Mouse (Mus musculus) monocyte, adult 2 months (primary cell): ENCODE measurements at regions not wholly inside any gene's neighbourhood (a gene's known extent, or its start where the extent isn't known, plus 50 kb on each side); places are given as distances from the start of the nearest gene placed in this dataset.
A peak's percentile ranks its signal among the peaks of the same experiment; 100 is the strongest.

Experiments
- DNase-seq, 2 experiments: peaks; one replicate each; pipeline ENCODE4 v3.0.0; 2022; ENCODE audit warnings: low spot score in 2 of 2, low read depth in 1 of 2

DNA sequence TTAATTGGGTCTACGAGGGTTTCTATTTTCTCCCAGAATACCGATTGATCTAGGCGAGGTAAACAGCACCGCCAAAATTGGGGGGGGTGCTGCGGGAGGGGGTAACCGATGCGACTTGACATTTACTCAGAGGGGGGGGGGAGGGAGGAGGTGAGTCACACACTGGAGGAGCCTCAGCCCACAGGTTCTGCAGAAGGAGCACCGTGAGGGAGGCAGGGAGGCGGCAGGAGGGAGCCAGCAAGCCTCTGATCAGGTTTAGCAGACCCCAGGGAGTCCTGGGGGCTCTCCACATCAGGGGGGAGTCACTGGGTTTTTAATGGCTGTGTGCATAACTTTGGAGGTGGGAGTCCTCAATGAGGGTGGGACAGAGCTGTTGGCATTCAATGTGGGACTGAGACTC lies 51.3 kb upstream of the Ier5l start:
- DNase-seq = no peak

DNA sequence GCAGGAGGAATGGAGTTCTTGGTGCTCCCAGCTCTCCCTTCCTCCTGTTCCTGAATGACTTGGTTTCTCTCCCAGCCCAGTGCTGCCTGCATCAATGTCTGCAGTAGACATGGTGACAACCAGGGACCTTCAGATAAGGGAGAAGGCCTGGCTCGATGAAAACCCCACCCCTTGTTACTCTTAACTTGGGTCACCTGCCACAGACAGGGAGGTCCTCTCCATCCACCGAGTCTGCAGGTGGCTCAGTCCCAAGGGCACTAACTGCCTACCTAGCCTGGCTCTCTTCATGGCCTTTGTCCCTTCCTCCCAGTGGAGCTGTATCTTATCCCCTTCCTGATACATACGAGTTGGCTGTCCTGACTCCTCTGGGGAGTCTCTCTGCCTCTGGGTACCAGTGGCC lies 51.8 kb upstream of the Ier5l start:
- DNase-seq = no peak

DNA sequence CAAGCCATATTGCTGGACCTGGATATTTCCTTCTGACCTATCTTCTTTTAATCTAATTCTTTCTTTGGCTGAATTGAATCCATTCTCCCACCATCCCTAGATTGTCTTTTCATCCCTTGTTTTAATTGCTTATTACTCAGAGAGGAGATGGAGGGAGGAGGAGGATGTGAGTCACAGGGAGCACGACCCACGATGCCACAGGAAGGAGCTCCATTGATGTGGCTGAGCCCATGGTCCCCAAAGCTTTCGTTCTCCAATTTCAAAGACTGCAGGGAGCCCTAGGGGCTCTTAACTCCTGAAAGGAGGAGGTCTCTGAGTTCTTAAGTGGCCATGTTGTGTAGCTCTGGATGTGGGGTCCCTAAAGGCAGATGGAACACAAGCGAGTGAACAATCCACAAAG lies 53.5 kb upstream of the Ier5l start:
- no peak for DNase-seq

DNA sequence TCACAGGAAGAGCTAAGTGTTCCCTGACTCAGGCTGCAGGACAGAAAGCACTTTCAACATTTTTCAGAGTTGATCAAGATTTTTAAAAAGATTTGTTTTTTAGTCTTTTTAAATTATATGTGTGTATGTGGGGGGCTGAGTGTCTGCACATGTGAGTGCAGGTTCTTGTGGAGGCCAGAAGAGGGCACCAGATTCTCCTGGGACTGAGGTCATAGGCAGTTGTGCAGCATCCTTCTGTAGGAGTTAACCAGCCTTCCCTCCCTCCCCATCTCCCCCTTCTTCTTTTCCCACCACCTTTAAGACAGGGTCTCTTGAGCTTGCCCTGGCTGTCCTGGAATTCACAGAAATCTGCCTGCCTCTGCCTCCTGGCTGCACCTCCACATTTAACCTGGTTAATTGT lies 58.9 kb upstream of the Ier5l start:
- no peak for DNase-seq

DNA sequence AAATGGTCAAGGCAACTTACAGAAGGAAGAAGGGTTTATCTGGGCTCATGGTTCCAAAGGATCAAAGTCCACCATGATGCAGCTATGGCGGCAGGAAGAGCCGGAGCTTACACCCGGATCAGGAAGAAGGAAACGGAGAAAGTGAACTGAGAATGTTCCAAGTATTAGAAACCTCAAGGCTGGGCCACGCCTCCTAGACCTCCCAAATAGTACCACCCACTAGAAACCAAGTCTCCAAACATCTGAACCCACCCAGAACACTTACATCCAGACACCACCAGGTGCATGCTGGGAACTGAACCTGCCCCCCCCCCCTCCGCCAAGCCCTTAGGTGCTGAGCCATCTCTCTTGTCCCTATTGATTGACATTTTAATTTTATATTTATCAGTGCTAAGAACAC lies 59.3 kb upstream of the Ier5l start:
- DNase-seq = no peak

DNA sequence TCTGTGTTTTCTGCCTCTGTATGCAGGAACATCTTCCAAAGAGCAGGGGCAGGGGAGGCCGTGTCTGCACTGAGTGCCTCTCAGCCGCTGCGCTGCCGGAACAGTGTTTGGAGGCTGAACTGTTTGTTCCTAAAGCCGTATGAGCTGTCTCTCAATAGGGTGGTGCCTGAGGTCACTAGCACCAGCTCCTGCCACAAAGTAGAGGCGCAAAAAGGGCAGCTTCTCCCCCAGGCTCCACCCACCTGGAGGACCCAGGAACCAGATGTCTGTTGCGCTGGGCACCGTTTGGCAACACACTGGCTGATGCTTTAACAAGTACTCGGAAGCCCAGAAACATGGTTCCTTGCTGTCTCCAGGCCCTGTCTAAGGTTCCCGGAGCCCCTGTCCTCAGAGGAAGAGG lies 60.4 kb upstream of the Cstad start:
- no peak for DNase-seq

DNA sequence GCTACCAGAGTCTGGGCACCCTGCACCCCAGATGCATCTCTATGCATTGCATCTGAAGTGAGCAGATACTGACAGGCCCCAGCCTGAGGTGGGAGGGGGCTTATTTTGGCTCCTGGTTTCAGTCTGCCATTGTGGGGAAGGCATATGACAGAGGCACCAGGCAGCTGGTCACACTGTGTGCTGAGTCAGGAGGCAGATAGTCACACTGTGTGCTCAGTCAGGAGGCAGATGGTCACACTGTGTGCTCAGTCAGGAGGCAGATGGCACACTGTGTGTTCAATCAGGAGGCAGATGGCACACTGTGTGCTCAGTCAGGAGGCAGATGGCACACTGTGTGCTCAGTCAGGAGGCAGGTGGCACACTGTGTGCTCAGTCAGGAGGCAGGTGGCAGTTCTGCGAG lies 55.5 kb upstream of the Cstad start:
- no peak for DNase-seq

DNA sequence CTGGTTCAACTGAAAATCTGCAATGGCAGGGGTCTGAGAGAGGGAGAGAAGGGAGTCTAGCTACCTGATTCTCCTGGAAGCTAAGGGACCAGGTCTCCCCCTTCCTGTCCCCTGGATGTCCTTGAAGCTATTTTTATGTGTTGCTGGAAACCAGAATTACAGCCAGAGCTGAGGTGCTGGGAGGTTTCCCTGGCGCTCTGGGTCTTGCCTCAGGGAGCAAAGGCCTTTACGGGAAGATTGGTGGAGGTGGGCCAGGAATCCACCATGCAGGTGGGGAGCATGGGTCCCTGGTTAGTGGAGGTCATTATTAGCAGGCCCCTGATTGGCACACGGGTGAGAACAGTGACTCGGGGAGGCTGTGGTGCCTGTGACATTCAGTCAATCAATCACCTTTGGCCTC lies 53.3 kb upstream of the Cstad start:
- DNase-seq = no peak

DNA sequence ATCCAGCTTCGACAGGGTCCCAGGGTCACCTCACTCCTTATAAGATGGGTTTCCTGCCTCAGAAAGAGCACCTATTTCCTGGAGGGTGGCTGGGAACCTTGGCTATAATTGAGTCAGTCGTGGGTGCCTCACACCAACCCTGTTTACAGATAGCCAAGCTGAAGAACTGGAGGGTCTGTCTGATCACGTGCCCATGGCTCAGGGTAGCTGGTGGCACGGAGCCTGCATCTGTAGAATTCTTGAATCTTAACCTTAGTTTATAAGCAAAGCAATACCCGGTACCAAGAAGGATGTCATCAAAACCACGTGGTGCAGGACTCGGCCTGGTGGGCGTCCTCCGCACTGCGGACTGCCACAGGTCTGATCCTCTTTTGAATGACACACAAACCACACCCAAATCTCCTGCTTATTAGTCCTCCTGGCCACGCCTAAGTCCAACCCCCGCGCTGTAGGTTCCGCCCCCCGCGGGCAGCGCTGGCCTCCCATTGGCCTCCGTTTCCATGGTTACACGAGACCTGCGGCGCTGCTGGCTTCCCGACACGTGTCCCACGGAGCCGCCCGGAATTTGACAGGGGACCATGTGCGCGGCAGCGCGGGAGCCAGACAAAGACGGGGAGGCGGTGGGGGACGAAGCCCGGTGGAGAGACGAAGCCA lies 49.9 kb upstream of the Cstad start:
- peak; percentile 61 to 65 for DNase-seq
